Mouse (Mus musculus): ENCODE results near the gene Chchd3.

The Chchd3 gene

GRCm38 (mm10) chr6:32936365-32936764 is 123.7 kb downstream of the Chchd3 start:
- no peak for DNase-seq (ENCODE audit: low spot score in 2 of 2)

GRCm38 (mm10) chr6:32935576-32935975 is 124.5 kb downstream of the Chchd3 start:
- no peak for DNase-seq (ENCODE audit: low spot score in 2 of 2)

- DNase-seq (ENCODE audit: low spot score in 2 of 2): no peak
Observed at GRCm38 (mm10) chr6:32931106-32931770, 128.8 kb downstream of the Chchd3 start.

- no peak for DNase-seq (ENCODE audit: low spot score in 2 of 2)
Observed at GRCm38 (mm10) chr6:32922391-32922790, 137.7 kb downstream of the Chchd3 start.

- no peak for DNase-seq (ENCODE audit: low spot score in 2 of 2)
Observed at GRCm38 (mm10) chr6:32920091-32920490, 140.0 kb downstream of the Chchd3 start.

GRCm38 (mm10) chr6:32910692-32911091 is 149.4 kb downstream of the Chchd3 start:
- no peak for DNase-seq (ENCODE audit: low spot score in 2 of 2)

- no peak for DNase-seq (ENCODE audit: low spot score in 2 of 2)
Observed at GRCm38 (mm10) chr6:32899061-32899460, 161.0 kb downstream of the Chchd3 start.

GRCm38 (mm10) chr6:32894100-32894499 is 166.0 kb downstream of the Chchd3 start:
- no peak for DNase-seq (ENCODE audit: low spot score in 2 of 2)

GRCm38 (mm10) chr6:32890726-32891125 is 169.3 kb downstream of the Chchd3 start:
- no peak for DNase-seq (ENCODE audit: low spot score in 2 of 2)

- DNase-seq (ENCODE audit: low spot score in 2 of 2): no peak
Observed at GRCm38 (mm10) chr6:32888894-32889529, 171.0 kb downstream of the Chchd3 start.

- no peak for DNase-seq (ENCODE audit: low spot score in 2 of 2)
Observed at GRCm38 (mm10) chr6:32878586-32878985, 181.5 kb downstream of the Chchd3 start.

GRCm38 (mm10) chr6:32874176-32874575 is 185.9 kb downstream of the Chchd3 start:
- DNase-seq (ENCODE audit: low spot score in 2 of 2): no peak

GRCm38 (mm10) chr6:32872805-32873204 is 187.3 kb downstream of the Chchd3 start:
- DNase-seq (ENCODE audit: low spot score in 2 of 2): no peak

- no peak for DNase-seq (ENCODE audit: low spot score in 2 of 2)
Observed at GRCm38 (mm10) chr6:32850960-32851359, 209.1 kb downstream of the Chchd3 start.

GRCm38 (mm10) chr6:32848974-32849373 is 211.1 kb downstream of the Chchd3 start:
- no peak for DNase-seq (ENCODE audit: low spot score in 2 of 2)

- no peak for DNase-seq (ENCODE audit: low spot score in 2 of 2)
Observed at GRCm38 (mm10) chr6:32845463-32845862, 214.6 kb downstream of the Chchd3 start.

GRCm38 (mm10) chr6:32837939-32838301 is 222.1 kb downstream of the Chchd3 start:
- DNase-seq (ENCODE audit: low spot score in 2 of 2): no peak

- DNase-seq (ENCODE audit: low spot score in 2 of 2): no peak
Observed at GRCm38 (mm10) chr6:32837165-32837938, 222.7 kb downstream of the Chchd3 start.

- DNase-seq (ENCODE audit: low spot score in 2 of 2): no peak
Observed at GRCm38 (mm10) chr6:32823856-32824620, 236.0 kb downstream of the Chchd3 start.

GRCm38 (mm10) chr6:32818961-32819360 is 241.1 kb downstream of the Chchd3 start:
- DNase-seq (ENCODE audit: low spot score in 2 of 2): no peak

GRCm38 (mm10) chr6:32808796-32809195 is 251.3 kb downstream of the Chchd3 start:
- no peak for DNase-seq (ENCODE audit: low spot score in 2 of 2)

- DNase-seq (ENCODE audit: low spot score in 2 of 2): no peak
Observed at GRCm38 (mm10) chr6:32807771-32808170, 252.3 kb downstream of the Chchd3 start.
